Mouse (Mus musculus) neutrophil, adult 5-6 weeks (primary cell): ENCODE results near the gene Stam2. TPM values are rescaled to one million over a fixed set of nuclear protein-coding genes. Genes with fewer than 3 reads are reported as not detected.
A peak's percentile ranks its signal among the peaks of the same experiment; 100 is the strongest.

ENCODE experiments used
- ATAC-seq: fragments of 151-379, 151-347 bp; 2 replicates; pipeline ENCODE4 v1.8.0; 2017; ENCODE audit warnings: mild to moderate bottlenecking, moderate TSS enrichment; ENCODE audit not compliant: insufficient number of reproducible peaks, poor library complexity, low FRiP score, severe bottlenecking; ENCODE audit errors: extremely low read depth
- total RNA-seq: library from RNA; stranded (forward); fragments of 200-1000 nt; gene quantifications from 2 replicates; pipeline ENCODE4 v1.2.3, GENCODE M21; 2017

Stam2 gene
- total RNA-seq, 1 experiment from 2014 or later: 34.7 TPM

DNA sequence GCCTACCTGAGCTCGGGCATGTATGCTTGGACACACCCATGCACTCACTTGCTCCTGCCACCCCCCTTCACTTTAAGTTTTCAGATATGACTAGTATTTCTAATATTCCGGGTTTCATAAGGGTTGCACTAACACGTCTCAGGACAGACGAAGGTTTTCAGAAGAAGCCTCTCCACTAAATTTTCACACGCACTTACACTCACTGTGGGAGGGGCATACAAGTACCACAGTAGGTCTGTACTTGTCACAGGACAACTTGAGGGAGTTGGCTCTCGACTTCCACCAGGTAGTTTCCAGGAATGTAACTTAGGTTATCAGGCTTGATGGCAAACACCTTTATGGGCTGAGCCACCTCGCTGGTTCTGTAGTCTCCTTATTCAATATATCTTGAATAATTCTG is 8.4 kb downstream of the Stam2 start:
- no peak for ATAC-seq

DNA sequence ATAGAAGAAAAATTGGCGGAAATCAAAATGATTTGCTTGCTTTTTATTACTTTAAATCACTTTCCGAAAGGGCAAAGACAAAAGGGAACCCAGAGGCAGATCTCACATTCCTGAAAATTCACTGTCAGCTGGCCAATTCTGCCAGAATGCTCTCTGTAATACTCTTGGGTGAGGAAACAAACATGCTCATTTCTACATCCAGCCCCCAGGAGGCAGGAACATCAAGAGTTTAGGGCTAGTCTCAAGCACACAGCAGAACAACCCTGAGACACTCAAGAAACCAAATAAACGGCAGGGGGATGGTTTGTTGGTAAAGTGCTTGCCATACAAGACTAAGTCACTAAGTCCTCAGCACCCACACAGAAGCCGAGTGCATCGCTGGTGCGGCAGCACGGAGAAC is 9.5 kb downstream of the Stam2 start:
- ATAC-seq: no peak

DNA sequence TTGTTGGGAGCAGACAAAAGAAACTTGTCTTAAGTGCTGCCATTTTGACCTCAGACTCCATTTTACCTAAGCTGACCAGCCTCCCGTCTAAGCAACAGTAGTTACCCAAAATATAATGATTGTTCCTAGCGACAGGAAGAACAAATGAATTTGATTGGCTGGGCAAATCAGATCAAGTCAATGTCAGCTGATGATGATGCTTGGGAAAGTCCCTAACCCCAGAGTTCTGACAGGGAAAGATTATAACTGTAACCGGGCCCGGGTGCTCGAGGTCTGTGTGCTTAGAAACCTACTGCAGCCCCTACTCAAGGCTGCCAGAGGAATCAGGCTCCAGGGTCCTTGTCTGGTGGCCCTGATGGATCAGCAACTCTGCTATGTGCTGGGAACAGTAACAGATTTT is 10.1 kb downstream of the Stam2 start:
- peak; percentile 23; the same call in 1 of the 2 replicates for ATAC-seq

DNA sequence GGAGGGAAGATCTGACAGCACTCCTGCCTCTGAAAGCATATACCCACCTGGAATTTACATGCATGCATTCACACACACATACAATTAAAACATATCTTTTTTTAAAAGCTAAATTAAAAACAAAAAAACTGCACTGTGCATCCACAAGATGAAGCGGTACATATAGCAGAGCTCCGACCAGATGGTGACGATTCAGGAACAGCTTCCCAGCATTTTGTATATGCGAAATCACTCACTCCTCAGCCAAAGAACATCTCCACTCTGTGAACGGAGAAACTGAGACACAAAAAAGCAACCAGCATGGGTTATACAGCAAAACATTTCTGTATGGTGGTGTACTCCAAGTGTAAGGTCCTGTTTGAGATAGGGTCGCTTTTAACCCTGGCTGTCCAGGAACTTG is 11.2 kb downstream of the Stam2 start:
- ATAC-seq: no peak

DNA sequence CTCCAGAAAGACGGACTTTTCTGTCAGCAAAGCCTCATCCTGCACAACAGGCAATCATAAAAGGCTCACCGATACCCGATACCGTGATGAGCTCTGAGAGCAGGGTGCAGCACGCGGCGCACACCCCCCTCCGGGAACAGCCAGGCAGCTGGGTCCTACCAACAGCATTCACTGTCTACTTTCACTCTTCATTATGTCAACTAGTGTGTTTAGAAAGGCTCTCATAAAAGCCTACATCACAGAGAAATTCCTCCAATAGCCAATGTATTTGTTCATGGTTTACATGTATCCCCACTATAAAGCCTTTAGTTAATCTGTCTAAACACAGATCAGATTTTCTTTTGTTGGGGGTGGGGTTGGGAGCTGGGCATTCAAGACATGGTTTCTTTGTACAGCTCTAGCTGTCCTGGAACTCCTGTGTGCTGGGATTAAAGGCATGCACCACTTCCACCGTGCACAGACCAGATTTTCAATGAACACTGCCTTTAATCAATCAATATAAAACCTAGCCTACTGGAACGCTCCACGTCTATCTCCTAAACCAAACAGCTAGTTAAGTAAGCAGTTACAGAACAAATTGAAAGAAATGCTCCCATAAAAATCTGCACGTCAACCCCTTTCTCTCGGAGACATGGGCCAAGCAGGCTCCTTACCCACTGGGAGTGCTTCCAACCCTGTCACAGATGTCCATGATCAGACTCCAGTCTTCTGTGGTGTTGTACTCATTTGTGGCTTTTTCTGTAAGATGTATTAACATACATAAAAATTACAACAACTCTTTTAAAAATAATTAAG is 21.7 kb downstream of the Stam2 start:
- ATAC-seq: no peak

DNA sequence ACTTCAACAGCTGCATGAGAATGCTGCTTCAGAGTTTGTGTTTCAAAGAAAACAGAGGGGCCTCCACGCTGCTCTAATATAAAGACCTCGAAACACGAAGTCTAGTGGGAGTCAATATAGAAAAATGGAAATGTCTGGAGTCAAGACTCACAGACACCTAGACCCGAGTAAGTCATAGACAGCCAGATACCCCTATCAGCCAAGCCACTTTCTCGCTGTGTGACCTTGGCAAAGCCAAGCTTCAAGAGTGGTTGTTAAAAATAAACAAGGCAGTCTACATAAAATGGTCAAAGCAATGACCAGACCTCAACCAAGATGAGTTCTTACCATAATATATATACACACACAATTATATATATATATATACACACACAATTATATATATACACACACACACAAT is 25.0 kb downstream of the Stam2 start:
- ATAC-seq: no peak

DNA sequence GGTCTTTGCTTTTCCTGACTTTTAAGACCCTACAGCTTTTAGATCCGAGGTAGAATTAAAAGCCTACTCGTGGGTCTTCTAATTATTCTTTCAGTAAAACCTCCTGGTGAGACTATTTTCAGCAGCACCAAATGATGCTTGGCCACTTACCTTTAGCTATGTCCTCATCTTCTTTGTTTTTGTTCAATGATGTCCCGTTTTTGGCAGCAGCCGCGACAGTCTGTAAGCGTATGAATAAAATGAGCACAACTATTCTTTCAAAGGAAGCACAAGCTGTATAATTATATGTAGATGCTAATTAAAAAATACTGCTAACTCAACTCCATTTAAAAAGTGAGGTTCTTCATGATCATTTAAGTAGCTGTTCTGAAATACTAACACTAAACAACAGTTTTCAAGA is 26.5 kb downstream of the Stam2 start:
- no peak for ATAC-seq

DNA sequence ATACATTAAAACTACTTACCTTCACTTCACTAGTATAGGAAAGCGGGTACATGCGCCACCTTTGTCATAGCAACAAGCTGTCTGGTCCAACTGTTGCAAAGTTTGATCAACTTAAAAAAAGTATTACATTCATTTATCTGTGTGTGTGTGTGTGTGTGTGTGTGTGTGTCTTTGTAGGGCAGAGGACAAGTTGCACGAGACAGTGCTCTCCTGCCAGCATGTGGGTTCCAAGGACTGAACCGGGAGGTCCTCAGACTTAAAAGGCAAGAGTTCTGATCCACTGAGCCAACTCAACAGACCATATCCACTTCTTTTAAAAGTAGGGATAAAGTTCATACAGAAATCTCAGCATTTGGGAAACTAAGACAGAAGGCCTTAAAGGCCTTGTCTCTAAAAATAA is 28.0 kb downstream of the Stam2 start:
- ATAC-seq: no peak

DNA sequence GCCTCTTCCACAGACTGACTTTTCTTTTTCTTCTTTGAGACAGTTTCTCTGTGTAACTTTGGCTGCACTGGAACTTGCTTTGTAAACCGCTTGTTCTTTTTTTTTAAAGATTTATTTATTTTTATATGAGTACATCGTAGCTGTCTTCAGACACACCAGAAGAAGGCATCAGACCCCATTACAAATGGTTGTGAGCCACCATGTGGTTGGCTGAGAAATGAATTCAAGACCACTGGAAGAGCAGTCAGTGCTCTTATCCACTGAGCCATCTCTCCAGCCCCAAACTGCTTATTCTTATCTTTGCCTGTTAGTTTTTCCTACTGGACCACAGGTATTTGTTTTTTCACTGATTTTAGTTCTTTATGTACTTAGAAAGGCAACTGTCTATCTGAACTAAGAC is 31.3 kb downstream of the Stam2 start:
- ATAC-seq: no peak

DNA sequence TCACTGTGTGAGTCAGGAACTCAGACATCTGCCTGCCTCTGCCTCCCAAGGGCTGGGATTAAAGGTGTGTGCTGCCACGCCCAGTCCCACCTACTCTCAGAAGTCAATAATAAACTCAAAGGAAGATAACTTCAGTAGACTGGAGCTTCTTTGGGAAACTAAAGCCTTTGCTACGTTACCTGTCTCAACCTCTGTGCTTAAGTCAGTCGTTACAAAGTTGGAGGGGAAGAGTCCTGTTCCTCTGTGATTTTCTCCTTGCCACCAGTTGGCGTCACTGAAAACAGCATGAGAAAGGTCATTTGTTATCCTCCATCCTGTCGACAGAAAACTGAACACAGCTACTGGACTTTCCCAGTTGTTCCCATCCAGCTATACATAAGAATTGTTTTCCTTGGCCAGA is 32.7 kb downstream of the Stam2 start:
- ATAC-seq: no peak

DNA sequence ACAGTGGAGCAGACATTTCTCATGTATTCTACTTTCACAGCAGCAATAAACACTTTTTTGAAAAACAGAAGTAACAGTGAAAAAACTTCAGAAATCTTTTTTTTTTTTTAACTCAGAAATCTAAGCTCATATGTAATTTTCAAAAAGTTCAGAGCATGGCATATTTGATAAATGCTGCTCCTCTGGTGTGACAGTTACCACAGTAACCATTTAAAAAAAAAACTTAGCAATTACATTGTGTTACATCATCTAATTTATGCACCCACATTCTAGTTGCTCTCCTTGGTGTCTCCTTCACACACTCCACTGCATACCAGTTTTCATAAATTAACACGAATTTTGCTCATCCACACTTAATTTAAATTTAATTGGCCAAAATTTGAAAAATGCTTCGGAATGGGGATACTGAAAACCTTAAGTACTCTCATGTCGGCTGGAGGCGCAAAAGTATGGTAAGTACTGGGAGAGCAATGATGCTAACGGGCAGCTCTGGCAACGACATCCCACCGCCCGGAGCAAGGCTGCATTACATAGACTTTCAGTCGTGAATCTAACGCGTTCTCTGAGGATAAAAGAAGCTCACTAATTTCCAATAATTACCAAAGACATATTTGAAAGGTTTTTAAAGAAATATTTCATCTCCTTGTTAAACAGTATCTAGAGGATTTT is 40.6 kb downstream of the Stam2 start:
- no peak for ATAC-seq

DNA sequence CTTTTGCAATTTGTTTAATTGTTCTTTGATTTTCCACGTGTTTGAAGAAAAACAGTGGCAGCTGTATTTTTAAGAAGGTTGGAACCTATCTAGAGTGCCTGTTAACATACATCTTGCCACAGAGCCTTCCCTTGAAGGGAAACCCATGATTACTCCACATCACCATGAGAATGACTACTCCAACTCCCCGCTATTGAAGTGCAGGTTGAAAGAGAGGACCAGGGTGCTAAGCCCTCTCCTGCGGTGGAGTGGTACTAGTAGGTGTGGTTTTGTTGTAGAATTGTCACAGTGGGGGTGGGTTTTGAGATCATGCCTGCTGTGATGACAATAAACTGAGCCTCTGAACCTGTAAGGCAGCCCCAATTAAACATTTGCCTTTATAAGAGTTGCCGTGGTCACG is 41.7 kb downstream of the Stam2 start:
- ATAC-seq: no peak

DNA sequence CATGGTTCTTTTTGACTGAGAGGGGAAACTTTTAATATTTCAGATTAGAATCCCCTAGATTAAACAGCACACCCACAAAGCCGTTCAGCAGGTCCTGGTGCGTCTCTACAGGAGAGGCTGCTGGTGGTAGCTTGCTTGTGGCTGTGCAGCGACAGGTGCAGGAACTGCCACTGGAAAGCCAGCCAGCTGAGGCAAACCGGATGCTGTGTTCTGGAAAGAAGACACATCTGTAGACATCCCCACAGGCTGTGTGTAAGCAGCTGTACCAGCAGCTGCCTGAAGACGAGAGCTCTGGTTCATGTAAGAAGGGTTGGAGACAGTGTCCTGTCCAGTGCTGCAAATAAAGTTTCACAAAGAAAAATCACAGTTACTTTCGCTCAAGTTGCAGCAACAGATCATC is 47.5 kb downstream of the Stam2 start:
- no peak for ATAC-seq

DNA sequence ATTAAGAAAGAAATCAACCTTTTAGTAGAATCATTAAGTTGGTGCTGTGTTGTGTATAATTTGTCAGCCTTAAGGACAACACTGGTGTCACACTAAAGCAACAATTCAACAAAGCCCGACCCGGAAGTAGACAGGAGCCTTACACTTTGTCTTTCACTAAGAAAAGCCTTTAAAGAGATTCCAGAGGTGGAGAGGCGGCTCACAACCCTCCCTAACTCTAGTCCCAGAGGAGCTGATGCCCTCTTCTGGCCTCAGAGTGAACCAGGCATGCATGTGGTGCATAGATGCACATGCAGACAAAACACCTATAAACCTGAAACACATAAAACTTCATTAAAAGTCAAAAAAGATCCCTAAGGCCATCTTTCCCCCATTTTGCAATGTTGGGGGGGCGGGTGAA is 50.3 kb downstream of the Stam2 start:
- ATAC-seq: no peak

DNA sequence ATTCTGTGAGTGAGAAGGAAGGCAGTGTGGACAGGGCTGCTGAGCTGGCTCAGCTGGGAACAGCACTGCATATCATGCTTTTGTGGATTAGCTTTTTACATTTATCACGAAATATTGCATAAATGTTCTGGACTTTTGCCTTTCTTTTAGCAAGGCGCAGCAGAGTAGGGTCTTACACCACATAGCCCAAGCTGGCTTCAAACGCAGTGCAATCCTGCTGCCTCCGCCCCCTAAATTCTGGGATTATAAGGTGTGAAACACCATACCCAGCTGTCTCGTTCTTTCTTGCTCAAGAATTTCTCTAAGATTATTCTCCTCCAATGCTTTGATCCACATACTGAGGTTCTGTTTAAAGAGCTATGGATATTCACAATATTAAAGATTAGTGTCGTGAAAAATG is 55.5 kb downstream of the Stam2 start:
- ATAC-seq: no peak

DNA sequence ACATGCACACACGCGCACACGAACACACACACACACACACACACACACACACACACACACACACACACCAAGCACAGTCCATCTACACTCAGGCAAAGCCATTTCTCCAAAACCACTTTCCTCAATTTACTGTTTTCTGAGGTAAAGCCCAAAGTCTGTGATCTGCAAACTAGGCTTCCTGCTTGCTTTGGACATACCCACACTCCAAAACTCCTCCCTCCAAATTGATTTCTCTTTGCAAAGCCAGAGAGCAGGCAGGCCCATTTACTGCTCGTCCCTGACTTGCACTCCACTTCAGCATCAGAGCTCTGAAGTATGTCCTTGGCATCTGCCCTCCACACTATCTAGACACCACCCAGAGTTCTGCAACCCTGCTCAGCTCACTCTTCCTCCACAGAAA is 64.5 kb downstream of the Stam2 start:
- no peak for ATAC-seq

DNA sequence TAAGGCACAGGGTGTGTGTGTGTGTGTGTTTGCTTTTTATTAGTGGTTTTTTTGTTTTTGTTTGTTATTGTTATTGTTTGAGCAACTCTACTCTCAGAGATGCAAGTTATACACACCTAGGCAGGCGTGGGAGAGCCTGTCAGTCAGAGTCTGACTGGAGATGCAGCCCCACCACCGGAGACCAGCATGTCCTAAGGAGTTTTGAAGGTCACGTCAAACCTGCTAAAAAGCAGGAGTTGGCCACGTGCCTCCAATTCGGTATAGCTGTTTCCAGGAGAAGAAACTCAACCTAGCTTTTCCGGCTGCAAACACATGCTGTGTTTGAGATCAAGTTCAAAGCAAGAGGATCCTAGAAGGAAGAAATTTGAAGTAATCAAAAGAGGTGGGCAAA is 65.2 kb downstream of the Stam2 start:
- no peak for ATAC-seq

DNA sequence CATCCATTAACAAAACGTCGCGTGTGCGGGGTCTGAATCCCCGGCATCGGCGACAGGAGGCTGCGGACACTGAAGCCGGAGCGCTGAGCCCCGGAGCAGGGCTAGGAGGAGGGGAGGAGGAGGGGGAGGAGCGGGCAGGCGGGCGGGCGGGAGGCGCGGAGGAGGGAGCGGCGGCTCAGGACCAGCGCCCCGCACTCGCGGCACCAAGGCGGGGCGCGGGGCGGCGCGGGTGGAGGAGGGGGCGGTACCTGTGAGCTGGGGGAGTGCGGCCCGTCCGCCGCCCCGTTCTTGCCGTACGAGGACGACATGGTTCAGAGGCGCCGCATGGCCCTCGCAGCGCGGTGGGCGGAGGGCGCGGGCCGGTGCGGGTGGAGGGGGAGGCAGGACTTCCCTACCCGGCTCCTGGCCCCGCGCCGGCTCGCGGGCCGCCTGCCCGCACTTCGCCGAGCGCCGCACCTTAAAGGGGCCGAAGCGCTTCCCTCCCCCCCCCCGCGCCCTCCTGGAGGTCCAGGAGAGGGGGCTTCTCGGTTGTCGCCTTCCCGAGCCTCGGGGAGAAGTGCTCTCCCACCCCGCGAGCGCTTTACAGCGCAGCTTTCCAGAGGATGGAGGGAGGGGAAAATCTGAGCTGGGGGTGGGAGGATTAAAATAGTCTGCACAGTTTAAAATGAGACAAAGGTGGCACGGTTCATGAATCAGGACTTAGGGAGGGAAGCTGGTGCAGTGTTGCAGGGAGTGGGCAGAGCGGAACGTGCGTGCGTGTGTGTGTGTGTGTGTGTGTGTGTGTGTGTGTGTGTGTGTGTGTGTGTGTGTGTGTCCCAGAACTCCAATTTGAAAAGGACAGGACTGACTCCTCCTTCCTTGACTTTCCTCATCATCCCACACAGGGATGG is 65.8 kb downstream of the Stam2 start, which contains the start of gene Cacnb4:
Gene Cacnb4 (minus strand): TSS at position 809 of the 890 bp plus-strand sequence.
- no peak for ATAC-seq

DNA sequence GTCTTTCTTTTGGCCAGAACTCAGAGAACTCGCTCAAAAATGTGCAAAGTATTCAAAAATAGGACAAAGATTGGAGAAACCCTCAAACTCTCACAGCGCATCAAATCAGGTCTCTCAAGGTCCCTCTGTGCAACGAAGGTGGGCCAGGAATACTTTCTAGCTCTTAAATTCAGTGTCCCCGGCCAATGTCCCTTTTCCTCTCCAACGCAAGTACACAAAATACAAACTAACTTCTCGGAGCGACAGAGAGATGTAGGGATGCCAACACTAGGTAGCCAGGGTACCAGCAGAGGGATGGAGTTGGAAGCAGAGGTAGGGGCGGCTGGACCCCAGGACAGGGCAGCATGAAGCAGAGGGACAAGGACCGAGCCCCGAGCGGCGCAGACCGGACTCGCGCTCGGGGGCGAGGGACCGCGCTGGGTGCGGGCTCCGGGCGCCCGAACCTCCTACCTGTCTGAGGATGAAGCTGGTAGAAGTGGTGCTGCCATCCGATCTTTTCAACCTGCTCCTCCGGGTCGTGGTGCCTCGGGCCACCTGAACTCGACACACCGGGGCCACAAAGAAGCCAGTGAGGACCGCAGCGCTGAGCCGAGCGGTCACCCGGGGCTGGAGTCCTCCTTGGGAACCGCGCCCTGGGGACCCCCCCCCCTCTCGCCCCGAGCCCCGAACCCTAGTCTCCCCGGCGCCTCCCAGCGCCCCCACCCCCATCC is 66.6 kb downstream of the Stam2 start:
- ATAC-seq: no peak
